Mouse (Mus musculus): ENCODE data around the gene Zc3hc1.

GRCm38 (mm10) chr6:30332262-30332661 lies 58.6 kb downstream of the Zc3hc1 start:
- no peak for TF ChIP-seq CTCF (IDR thresholded peaks at IDR 0.05; ENCODE audit: low read depth)
- no peak for TF ChIP-seq EP300 (IDR thresholded peaks at IDR 0.05; ENCODE audit: low read depth)

All from heart, postnatal 0 days (tissue).